Mouse (Mus musculus) brain, embryonic 14.5 days (tissue): ENCODE measurements at regions not wholly inside any gene's neighbourhood (a gene's known extent, or its start where the extent isn't known, plus 50 kb on each side); places are given as distances from the start of the nearest gene placed in this dataset.
A peak's percentile ranks its signal among the peaks of the same experiment; 100 is the strongest.

ENCODE experiments used
- DNase-seq: peaks from one replicate; pipeline ENCODE4 v3.0.0-alpha.2; 2011; ENCODE audit warnings: low read depth
- CTCF ChIP-seq: fragments of 200-500 bp; IDR thresholded peaks from 2 replicates; pipeline ENCODE4 v1.5.1; 2012; ENCODE audit warnings: inconsistent platforms, mild to moderate bottlenecking, moderate library complexity, borderline replicate concordance; ENCODE audit not compliant: insufficient read depth, insufficient read length; ENCODE audit errors: extremely low read depth
- POLR2A ChIP-seq: fragments of 200-500 bp; IDR thresholded peaks from 2 replicates; pipeline ENCODE4 v1.6.1; 2012; ENCODE audit warnings: mild to moderate bottlenecking, inconsistent platforms, borderline replicate concordance; ENCODE audit not compliant: poor library complexity, insufficient read depth, insufficient read length, severe bottlenecking; ENCODE audit errors: extremely low read depth

- DNase-seq = peak; percentile 45
- TF ChIP-seq CTCF = no peak
- no peak for TF ChIP-seq POLR2A
Observed at GRCm38 (mm10) chr8:74153914-74154540, 718.9 kb upstream of the Isx start.

DNA sequence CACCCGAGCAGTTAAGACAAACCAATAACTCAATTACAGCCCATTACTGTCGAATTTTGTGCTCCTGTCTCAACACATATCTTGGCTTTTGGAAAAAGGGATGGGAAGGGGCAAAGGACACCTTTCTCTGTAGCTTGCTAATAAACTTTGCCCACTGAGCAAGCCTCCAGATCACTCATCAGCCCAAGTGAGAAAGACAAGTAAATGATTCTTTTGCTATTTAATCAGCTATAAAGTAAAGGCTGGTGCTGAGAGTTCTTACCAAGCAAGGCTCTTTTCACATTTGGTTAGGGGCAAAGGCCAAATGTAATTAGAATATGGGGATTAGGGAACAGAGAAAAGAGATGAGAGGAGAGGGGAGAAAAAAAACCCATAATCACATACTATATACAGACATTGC is 703.4 kb upstream of the Isx start:
- no peak for DNase-seq
- TF ChIP-seq CTCF = no peak
- no peak for TF ChIP-seq POLR2A

- DNase-seq = no peak
- TF ChIP-seq POLR2A = no peak
- no peak for TF ChIP-seq CTCF
Observed at GRCm38 (mm10) chr8:74170702-74171101, 702.3 kb upstream of the Isx start.

- peak; percentile 3 for DNase-seq
- TF ChIP-seq CTCF = no peak
- TF ChIP-seq POLR2A = no peak
Observed at GRCm38 (mm10) chr8:74171113-74171512, 701.9 kb upstream of the Isx start.

DNA sequence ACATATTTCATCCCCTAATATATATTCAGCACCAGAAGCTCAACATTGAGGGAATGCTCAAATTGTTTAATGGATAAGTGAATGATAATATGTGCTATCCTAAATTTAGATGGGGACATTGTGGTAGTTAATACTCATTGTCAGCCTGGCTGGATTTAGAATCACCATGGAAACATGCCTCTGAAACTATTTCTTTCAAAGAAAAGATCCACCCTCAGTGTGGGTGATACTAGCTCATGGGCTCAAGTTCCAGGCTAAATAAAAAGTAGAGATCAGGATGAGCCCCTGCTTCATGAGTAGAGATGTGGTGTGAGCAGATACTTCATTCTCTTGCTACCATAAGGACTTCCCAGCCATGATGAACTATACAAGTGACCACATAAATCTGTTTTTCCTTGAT is 668.4 kb upstream of the Isx start:
- no peak for TF ChIP-seq CTCF
- TF ChIP-seq POLR2A = no peak
- DNase-seq = no peak

DNA sequence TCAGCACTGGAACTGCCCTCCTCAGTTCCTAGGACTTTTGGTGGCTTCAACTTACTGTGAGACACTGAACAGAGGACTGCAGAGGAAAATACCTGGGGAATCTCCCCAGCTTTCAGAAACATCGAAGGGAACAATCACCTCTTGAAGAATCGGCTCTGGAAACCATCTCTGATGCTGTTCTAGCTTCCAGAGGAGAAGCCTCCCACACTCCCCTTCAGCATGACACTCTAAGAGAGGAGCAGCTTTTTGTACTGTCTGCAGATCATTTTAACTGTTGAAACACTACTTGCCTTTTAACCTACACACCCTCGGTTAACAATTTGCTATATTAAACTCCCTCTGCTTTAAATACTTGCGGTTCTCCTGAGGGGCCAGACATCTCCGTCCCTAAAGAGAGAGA is 664.7 kb upstream of the Isx start:
- no peak for DNase-seq
- TF ChIP-seq CTCF (no peak), POLR2A (no peak)

GRCm38 (mm10) chr8:74216776-74217175 is 656.2 kb upstream of the Isx start:
- TF ChIP-seq POLR2A (no peak), CTCF (no peak)
- DNase-seq = no peak
